Mouse (Mus musculus): ENCODE results near the gene Ugt1a7c. TPM values are rescaled to one million over a fixed set of nuclear protein-coding genes. Genes with fewer than 3 reads are reported as not detected.
A peak's percentile ranks its signal among the peaks of the same experiment; 100 is the strongest.

The Ugt1a7c gene
- total and polyA plus RNA-seq, 3 experiments, result 2.2 to 15.3 (median 11.1) TPM

DNA sequence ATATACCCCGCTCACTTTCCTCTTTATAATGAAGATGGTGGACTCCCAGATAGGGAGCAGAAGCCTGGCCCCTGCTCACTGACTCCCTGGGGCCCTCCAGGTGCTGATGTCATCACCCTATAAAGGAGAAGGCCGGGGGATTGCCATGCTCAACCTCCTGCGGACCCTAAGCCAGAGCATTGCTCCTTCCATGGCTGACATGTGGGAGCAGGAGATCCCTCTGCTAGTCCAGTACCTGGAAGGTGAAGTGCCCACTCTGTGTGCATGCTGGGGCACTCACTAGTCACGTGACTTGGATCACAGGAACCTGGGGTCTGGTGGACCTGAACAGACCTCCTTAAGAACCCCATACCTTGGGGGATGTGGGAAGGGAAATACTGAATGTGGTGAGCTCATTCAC lies 145.7 kb downstream of the Ugt1a7c start:
- in situ Hi-C loops (cut with MboI; ENCODE audit: low pct_ligation_motif_present, low pct_unique_long_range_greater_than_20kb, low sequenced_read_pairs), result no loop called here
- H3K4me2 ChIP-seq (ENCODE audit: insufficient read depth, low read depth, poor library complexity, severe bottlenecking), result no peak overlapping the region
- no peak overlapping the region for H3K27ac ChIP-seq (ENCODE audit: insufficient read depth, low read depth)
- no peak overlapping the region for H3K9ac ChIP-seq (ENCODE audit: insufficient read depth, low read depth)
- TF ChIP-seq BHLHE40 (IDR thresholded peaks at IDR 0.05; ENCODE audit: low read depth, low read length) (peak; percentile 20; the same call in 1 of the 2 replicates), CTCF (conservative IDR thresholded peaks at IDR 0.05 in 1 of 2, IDR thresholded peaks at IDR 0.05 in 1 of 2; ENCODE audit: low read depth in 2 of 2, low read length in 2 of 2) (no peak)
- DNase-seq (ENCODE audit: extremely low read depth), result no peak
- H3K4me3 ChIP-seq (replicated peaks in 1 of 3; ENCODE audit: low read depth in 2 of 3, low read length in 2 of 3, poor library complexity in 1 of 3), result no peak overlapping the region
- H3K36me3 ChIP-seq (replicated peaks in 1 of 2; ENCODE audit: control insufficient read depth in 1 of 2, insufficient read depth in 1 of 2, low read length in 1 of 2), result no peaks in the 10 kb centered on the region
- H3K4me1 ChIP-seq (ENCODE audit: control insufficient read depth in 1 of 2, insufficient read depth in 2 of 2), result no peaks in the 10 kb centered on the region
- peaks cover 72% of the 10 kb centered on the region for H3K9me3 ChIP-seq (replicated peaks; ENCODE audit: low read length)
- H3K79me2 ChIP-seq (replicated peaks; ENCODE audit: control insufficient read depth, extremely low read depth, insufficient read depth, poor library complexity, severe bottlenecking), result no peaks in the 10 kb centered on the region
- dilution Hi-C loops (cut with MboI; ENCODE audit: extremely low pct_ligation_motif_present, extremely low pct_unique_long_range_greater_than_20kb, low sequenced_read_pairs), result no loop called here
- H3K27me3 ChIP-seq (replicated peaks), result peaks cover 34% of the 10 kb centered on the region

DNA sequence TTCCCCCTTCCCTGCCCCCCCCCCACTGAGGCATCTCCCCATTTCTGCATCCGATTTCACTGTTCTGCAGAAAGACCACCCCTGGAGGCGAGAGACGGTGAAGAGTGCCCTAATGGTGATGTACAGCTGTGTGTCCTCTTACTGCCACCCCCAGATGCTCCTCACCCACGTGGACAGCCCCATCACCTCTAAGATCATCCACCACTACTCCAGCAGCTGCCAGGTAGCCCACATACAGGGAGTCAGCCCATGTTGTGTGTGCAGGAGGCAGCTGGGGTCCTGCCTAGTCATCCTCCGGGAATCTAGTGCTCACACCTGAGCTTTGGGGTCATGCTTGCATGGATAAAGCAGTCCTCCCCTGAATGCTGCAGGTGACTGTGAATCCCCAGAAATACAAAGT lies 149.0 kb downstream of the Ugt1a7c start:
- H3K4me1 ChIP-seq (ENCODE audit: control insufficient read depth in 1 of 2, insufficient read depth in 2 of 2), result no peaks in the 10 kb centered on the region
- no peak overlapping the region for H3K27ac ChIP-seq (ENCODE audit: insufficient read depth, low read depth)
- H3K9ac ChIP-seq (ENCODE audit: insufficient read depth, low read depth), result no peak overlapping the region
- no peaks in the 10 kb centered on the region for H3K36me3 ChIP-seq (replicated peaks in 1 of 2; ENCODE audit: control insufficient read depth in 1 of 2, insufficient read depth in 1 of 2, low read length in 1 of 2)
- H3K4me2 ChIP-seq (ENCODE audit: insufficient read depth, low read depth, poor library complexity, severe bottlenecking), result no peak overlapping the region
- dilution Hi-C loops (cut with MboI; ENCODE audit: extremely low pct_ligation_motif_present, extremely low pct_unique_long_range_greater_than_20kb, low sequenced_read_pairs), result no loop called here
- no peak for DNase-seq (ENCODE audit: extremely low read depth)
- TF ChIP-seq CHD1 (IDR thresholded peaks at IDR 0.05; ENCODE audit: low read depth, low read length) (no peak), JUND (conservative IDR thresholded peaks at IDR 0.05; ENCODE audit: low read depth, low read length) (no peak), RCOR1 (conservative IDR thresholded peaks at IDR 0.05; ENCODE audit: low read depth, low read length) (no peak), SMC3 (IDR thresholded peaks at IDR 0.05; ENCODE audit: low read depth, low read length) (no peak), ZNF384 (IDR thresholded peaks at IDR 0.05; ENCODE audit: low read depth, low read length) (no peak), POLR2A (IDR thresholded peaks at IDR 0.05; ENCODE audit: low read depth, low read length) (no peak), ZKSCAN1 (IDR thresholded peaks at IDR 0.05; ENCODE audit: borderline replicate concordance, low read depth, low read length) (no peak), TCF12 (IDR thresholded peaks at IDR 0.05; ENCODE audit: low read depth, low read length) (no peak), EP300 (IDR thresholded peaks at IDR 0.05; ENCODE audit: low read length) (no peak), MYC (IDR thresholded peaks at IDR 0.05; ENCODE audit: low read depth, low read length) (no peak), E2F4 (IDR thresholded peaks at IDR 0.05; ENCODE audit: insufficient replicate concordance, low read depth, low read length) (no peak), PAX5 (IDR thresholded peaks at IDR 0.05; ENCODE audit: low read length) (no peak), SIN3A (IDR thresholded peaks at IDR 0.05; ENCODE audit: low read length) (no peak), POLR2AphosphoS2 (IDR thresholded peaks at IDR 0.05; ENCODE audit: low read depth, low read length) (no peak), MAZ (IDR thresholded peaks at IDR 0.05; ENCODE audit: low read depth, low read length) (no peak)
- H3K4me3 ChIP-seq (replicated peaks in 1 of 3; ENCODE audit: low read depth in 2 of 3, low read length in 2 of 3, poor library complexity in 1 of 3), result no peak overlapping the region
- H3K79me2 ChIP-seq (replicated peaks; ENCODE audit: control insufficient read depth, extremely low read depth, insufficient read depth, poor library complexity, severe bottlenecking), result no peaks in the 10 kb centered on the region
- in situ Hi-C loops (cut with MboI; ENCODE audit: low pct_ligation_motif_present, low pct_unique_long_range_greater_than_20kb, low sequenced_read_pairs), result no loop called here
- peaks cover 72% of the 10 kb centered on the region for H3K9me3 ChIP-seq (replicated peaks; ENCODE audit: low read length)
- peaks cover 17% of the 10 kb centered on the region for H3K27me3 ChIP-seq (replicated peaks)

Measured in CH12.LX (cell line).